Mouse (Mus musculus): ENCODE measurements around the gene Crk.
A peak's percentile ranks its signal among the peaks of the same experiment; 100 is the strongest.
"Not testable (repeated sequence)": the region's sequence is repeated elsewhere in the genome, so short reads cannot be mapped to it uniquely, and the experiment has no call there.

Crk gene

DNA sequence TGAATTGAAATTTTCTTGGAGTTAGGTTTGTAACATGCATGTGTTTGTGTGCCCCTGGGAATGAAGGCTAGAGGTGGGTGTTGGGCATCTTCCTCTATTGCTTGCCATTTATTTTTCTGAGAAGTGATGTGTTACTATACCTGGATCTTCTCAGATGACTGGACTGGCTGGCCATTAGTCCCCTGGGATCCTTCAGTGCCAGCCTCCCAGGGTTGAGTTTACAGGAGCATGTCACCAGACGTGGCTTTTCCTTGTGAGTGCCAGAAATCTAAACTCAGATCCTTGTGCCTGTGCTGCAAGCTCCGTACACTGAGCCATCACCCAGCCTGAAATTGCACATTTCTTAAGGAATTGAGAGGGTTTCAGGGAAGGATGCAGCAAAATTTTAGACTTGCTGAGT, 5.9 kb downstream of the Crk start:
- DNase-seq (ENCODE audit: low spot score in 2 of 2): no peak

DNA sequence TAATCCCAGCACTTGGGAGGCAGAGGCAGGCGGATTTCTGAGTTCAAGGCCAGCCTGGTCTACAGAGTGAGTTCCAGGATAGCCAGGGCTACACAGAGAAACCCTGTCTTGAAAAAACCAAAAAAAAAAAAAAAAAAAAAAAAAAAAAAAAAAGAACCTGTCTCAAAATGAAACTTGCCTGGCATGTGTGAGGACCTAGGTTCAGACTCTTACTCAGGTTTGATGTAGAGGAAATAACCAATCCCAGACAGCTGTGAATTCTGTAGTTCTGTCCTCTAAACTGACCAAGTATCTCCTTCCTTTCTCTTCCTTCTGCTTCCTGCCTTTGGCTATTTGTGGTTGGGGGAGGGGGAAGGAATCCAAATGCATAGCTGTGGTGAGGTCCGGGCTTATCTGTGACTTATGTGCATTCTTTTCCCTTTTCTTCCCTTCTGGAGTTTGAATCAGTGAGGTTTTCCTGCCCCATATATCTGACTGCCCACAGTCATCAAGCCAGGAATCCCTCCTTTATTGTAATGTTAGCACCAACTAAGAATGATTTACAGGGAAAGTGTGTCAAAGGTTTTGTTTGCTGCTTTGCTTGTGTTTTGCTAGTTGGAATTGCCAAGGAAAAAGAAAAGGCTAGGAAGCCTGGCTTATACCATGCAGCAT, 8.4 kb downstream of the Crk start:
- DNase-seq (ENCODE audit: low spot score in 2 of 2): no peak

DNA sequence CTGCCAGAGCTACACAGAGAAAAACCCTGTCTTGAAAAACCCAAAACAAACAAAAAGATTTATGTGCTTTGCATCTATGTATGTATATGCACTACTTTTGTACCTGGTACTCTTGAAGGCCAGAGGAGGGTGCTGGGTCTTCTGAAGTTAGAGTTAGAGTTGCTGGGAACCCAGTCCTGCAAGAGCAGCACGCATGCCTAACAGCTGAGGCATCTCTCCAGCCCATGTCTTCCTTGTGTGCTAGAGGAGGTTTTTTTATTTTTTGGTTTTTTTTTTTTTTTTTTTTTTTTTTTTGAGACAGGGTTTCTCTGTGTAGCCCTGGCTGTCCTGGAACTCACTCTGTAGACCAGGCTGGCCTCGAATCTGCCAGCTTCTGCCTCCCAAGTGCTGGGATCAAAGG, 9.1 kb downstream of the Crk start:
- DNase-seq (ENCODE audit: low spot score in 2 of 2): no peak

DNA sequence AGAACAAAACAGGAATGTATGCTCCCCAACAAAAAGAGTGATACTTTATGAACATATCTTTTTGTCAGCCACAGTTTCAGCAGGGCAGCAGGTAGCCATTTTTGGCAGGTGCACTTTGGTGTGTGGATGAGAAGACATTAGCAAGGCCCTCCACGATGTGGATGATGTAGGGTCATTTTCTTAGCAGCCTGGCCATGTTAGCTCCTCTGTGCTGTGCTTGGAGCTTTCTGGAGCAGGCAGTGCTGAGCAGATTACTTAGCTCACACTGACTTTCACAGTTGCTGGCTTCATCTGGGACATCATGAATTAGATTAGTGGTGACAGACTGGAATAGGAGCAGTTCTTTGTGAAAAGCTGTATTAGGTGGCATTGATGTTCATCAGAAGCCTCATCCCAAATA, 10.9 kb downstream of the Crk start:
- DNase-seq (ENCODE audit: low spot score in 2 of 2): no peak

DNA sequence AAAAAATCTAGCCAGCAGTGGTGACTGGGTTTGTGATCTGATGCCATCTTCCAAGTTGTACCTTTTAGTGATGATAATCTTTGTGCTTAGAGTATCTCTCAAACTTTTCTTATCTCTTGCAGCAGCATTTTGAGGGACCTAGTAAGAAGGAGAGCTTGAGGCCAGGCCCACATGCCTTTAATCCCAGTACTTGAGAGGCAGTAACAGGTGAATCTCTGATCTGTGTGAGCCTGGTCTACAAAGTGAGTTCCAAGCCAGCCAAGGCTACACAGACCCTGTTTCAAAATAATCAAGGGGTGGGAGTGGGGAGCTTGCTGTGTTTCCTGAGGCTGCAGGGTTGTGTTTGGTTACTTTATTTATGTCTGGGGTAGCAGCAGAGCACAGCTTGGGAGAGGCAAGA, 12.0 kb downstream of the Crk start:
- DNase-seq (ENCODE audit: low spot score in 2 of 2): no peak

DNA sequence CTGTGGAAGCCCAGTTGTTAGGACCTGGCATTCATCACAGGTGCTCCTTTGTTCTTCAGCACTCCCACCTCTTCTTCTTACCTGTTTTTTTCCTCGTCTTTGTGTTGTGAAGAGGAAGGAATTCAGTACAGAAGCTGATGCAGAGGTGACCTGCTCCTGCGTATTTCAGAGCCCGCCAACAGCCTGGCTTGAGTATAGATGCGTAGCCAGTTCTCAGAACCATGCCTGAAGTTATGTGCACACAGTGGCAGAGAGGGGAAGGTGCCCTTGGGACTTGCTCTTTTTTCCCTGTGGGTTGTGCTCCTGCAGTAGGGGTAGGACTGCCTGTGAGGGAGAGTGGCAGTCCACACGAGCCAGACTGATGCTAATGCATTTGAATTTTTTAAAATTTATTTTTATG, 14.5 kb downstream of the Crk start:
- no peak for DNase-seq (ENCODE audit: low spot score in 2 of 2)

DNA sequence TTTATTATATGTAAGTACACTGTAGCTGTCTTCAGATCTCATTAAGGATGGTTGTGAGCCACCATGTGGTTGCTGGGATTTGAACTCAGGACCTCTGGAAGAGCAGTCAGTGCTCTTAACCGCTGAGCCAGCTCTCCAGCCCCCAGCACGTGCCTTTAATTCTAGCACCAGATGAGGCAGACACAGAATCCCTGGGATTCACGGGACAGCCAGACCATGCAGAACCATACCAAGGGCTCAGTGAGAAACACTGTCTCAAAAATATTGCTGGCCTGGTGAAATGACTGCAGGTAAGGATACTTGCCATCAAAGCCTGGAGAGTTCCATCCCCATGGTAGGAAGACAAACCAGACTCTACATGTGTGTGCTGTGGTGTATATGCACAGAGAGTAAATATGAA, 18.4 kb downstream of the Crk start:
- DNase-seq (ENCODE audit: low spot score in 2 of 2): not testable (repeated sequence)

DNA sequence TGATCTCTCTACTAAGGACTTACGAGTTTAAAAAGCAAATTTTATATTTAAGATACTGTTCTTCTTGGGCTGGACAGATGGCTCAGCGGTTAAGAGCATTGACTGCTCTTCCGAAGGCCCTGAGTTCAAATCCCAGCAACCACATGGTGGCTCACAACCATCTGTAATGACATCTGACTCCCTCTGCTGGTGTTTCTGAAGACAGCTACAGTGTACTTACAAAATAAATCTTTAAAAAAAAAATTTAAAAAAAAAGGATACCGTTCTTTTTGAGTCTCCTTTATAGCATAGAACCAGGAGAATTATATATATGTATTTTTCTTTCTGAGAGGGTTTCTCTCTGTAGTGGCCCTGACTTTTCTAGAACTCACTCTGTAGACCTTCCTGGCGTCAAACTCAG, 21.5 kb downstream of the Crk start:
- DNase-seq (ENCODE audit: low spot score in 2 of 2): no peak

DNA sequence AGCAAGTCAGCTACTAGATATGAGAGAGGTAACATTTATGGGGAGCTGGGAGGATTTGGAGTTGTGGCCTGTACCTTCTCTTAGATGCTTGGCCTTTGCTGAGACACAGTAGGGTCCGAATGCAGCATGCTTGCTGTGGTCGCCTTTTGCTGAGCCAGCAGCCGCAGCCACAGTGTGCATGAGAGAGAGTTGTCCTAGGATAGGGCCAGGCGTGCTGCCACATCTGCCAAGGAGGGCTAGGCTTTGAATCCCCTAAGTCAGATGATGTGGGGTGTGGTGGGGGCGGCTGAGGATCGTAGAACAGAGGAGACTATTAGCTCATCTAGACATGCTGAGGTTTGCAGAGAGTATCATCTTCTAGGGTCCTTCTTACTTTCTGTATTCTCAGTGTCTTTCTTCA, 23.7 kb downstream of the Crk start:
- no peak for DNase-seq (ENCODE audit: low spot score in 2 of 2)

DNA sequence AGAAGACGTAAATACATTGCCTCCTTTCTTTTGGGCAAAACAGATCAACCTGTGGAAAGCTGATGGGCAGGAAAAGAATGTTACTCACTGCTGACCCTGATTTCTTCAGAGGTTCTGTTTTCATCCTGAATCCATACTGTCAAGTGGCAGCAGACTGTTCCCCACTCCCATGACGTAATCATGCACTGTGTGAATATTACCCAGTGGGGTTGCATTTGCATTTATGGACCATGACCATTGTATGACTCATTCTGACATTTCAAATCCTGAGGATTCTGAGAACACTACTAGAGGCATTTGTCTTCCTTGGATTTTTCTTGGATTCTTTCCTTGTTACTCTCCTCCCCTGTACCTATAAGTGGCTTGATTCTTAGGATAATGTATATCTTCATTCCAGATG, 24.7 kb downstream of the Crk start:
- no peak for DNase-seq (ENCODE audit: low spot score in 2 of 2)

DNA sequence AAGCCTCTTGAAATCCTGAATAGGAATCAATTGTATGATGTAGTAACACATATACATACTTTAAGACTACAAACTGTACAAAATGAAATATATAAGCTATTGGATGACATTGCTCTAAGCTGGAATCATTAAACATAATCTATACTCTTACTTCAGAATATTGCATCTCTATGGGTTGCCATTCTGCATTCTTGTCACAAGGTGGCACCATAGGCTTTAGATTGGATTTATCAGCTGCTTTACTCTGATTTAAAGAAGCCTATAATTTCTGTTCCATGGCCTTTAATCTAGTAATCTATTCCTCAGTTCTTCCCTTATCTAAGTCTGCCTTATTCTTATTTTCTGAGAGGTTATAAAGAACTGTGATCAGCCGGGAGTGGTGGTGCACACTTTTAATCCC, 34.9 kb downstream of the Crk start:
- no peak for DNase-seq (ENCODE audit: low spot score in 2 of 2)

DNA sequence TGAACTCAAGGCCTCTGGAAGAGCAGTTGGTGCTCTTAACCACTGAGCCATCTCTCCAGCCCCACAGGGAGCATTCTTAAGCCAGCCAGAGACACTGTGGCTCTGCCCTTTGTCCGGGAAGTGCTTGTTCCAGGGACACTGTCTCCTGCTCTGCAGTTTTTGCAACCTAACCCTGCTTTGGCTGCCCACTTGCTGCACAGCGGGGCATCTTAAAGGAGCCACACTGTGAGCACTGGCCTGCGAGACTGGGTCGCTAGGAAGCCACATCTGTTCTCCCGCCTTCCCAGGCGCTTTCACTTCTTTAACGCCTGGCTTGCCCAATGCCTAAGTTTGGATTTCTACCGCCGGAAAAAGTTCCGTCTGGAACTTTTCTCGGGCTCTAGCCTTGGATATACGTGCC, 36.5 kb downstream of the Crk start:
- no peak for DNase-seq (ENCODE audit: low spot score in 2 of 2)

DNA sequence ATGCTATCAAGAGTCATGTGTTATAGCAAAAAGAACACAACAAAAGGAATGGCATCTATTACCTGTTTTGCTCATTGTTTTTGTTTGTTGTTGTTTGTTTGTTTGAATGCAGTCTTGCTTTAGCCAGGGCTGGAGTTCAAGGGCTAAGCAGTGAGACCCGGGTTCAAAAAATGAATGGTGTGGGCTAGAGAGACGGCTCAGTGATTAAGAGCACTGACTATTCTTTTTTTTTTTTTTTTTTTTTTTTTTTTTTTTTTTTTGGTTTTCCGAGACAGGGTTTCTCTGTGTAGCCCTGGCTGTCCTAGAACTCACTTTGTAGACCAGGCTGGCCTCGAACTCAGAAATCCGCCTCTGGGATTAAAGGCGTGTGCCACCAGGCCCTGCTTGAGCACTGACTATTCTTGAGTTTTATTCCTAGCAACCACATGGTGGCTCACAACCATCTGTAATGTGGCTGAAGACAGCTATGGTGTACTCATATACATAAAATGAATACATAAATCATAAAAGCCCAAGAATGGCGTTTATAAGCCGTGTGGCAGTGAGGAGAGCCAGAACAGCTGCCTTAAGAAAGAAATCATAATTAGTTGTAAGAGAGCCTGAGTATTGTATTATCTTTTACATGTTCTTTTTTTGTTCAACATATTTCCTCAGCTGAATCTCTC, 37.7 kb downstream of the Crk start:
- DNase-seq (ENCODE audit: low spot score in 2 of 2): no peak

DNA sequence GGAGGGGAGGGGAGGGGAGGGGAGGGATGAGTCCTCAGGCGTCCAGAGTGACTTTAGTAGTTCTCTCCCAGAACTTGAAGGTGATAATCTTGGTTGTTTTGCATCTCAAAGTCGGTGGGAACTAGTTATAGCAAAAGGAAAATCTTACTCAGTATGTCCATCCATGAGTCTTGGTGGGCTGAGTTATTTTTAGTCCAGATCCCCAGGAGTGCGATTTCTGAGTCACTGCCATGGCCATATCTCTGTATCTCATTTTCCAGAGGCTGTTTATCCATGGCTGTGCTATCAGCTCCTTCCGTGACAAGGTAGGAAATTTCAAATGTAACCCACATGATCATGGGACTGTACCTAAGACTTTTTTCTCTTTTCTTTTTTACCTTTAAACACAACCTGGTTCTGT, 43.3 kb downstream of the Crk start:
- DNase-seq (ENCODE audit: low spot score in 2 of 2): no peak

DNA sequence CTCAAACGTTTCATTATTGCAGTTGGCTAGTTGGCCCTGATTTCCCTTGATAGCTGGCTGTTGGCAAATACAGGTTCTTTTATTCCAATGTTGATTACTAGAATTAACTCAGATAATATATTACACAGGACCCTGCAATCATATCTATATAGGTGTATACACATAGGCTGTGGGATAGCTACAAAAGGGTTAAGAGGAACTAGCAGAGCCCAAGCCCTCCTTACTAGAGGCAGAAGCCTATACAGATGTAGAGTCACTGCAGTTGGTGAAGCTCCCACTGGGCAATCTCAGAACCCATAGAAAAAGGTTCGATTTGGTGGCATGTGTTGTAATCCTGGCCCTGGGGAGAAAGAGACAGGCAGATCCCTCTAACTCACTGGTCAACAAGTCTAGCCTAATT, 48.1 kb downstream of the Crk start:
- DNase-seq (ENCODE audit: low spot score in 2 of 2): no peak

DNA sequence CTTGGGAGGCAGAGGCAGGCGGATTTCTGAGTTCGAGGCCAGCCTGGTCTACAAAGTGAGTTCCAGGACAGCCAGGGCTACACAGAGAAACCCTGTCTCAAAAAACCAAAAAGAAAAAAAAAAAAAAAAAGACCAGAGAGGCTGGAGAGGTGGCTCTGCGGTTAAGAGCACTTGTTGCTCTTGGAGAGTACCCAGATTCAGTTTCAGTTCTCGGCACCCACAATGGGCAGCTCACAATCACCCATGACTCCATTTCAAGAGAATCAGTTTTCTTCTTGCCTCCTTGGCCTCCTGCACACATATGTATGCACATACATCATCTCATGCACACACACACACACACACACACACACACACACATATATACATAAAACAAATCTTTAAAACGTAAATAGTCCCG, 48.6 kb downstream of the Crk start:
- DNase-seq (ENCODE audit: low spot score in 2 of 2): not testable (repeated sequence)

DNA sequence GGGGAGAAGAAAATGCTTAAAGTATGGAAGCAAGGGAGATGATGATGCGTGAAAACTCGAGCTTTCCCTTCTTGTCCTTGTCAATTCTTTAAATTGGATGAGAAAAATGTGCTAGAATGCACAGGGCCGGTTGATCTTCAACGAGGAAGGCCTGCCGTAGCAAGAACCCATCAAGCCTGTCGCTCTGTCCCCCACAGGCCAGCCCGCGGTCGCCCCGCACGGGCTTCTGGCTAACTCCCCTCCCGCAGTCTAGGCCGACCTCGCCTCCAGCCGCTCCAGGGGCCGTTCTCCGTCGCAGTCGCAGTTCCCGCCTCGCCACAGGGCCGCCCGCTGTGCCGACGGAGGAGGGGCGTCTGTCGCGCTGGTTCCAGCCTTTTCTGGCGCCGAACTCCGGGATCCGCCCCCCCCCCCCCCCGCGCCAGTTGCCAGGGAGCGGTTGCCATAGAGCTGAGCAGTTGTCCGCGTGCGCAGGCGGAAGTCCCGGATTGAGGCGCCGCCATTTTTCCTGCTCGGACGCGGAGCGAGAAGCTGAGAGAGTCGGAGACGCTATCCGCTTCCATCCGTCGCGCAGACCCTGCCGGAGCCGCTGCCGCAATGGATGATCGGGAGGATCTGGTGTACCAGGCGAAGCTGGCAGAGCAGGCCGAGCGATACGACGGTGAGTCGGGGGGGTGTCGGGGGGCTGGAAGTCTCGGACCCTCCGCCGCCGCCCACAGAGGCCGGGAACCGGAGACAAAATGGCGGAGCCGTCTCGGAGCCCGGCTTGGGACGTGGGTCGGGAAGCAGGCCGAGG, 53.6 kb downstream of the Crk start, which contains the start of gene Ywhae:
Gene Ywhae, plus strand, starts transcription at position 436 of the 793 bp plus-strand sequence.
- peak; percentile 81 to 87 for DNase-seq (ENCODE audit: low spot score in 2 of 2)

DNA sequence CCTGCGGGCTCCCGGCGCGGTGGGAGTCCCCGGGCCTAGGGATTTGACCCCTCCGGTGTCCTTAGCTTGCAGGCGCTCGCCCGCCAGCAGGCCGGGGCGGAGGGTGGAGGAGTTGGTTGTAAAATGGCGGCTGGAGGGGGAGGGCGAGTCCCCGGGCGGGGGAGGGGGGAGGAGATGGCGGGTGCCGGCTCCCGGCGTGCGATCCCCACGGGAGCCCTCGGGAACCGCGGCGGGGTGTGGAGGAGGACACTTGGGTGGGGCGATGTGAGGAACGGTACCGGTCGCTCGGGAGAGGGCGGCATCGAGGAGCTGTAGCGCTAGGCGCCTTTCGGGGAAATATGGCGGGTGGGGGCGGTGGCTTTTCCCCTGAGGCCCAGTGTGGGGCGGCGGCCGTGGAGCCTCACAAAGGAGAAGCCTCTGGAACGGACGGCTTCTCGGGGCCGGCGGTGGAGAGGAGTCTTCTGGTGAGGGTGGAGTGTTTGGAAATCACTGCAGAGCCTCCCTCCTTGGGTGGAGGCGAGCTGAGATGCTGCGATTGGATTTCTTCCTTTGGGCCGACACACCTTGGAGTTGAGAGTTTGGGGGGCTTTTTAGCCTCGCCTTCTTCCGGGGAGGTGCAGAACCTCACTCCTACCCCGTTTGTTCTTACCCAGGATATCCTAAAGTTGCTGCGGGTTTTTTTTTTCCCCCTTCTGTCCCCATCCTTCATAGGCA, 54.3 kb downstream of the Crk start:
- peak; percentile 46 to 58 for DNase-seq (ENCODE audit: low spot score in 2 of 2)

DNA sequence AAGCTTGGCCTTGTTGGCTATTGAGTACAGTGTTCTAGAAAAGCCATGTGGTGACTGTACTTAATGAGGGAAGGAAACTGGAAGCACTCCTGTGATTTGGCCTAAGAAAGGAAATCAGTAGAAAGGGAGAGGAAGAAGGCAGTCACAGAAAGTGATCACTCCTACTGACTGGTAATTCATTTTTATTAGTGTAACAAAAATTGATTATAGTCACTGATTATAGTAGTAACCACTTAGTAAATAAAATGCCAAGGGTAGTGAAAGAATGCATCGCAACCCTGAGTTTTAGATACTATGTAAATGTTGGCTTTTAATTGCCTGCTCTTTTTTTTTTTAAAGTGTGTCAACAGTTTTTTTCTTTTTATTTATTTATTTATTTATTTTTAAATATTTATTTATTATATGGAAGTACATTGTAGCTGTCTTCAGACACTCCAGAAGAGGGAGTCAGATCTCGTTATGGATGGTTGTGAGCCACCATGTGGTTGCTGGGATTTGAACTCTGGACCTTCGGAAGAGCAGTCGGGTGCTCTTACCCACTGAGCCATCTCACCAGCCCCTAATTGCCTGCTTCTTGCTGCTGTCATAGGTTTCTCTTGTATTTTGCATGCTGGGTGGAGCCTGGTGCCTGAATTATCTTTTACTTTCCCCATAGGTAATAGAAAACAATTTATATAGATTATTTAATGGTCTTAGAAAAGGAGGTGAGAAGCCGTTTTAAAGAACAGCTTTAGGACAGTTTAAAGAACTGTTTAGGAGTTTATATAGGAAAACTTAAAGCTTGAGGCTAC, 56.6 kb downstream of the Crk start:
- DNase-seq (ENCODE audit: low spot score in 2 of 2): no peak

DNA sequence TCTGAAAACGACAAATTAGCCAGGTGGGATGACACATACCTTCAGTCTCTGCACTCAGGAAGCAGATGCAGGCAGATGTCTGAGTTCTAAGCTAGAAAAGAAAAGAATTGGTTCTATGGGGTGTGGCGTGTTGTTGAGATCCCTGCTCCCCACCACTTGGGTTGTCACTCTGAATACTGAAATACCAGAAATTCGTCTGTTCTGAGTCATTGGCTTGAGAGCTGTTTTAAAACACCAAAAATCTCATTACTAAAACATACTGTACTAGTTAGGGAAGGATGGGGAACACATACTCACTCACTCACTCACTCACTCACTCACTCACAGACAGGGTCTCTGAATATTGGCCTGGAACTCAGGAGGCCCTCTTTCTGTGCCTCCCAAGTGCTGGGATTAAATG, 57.9 kb downstream of the Crk start:
- no peak for DNase-seq (ENCODE audit: low spot score in 2 of 2)

DNA sequence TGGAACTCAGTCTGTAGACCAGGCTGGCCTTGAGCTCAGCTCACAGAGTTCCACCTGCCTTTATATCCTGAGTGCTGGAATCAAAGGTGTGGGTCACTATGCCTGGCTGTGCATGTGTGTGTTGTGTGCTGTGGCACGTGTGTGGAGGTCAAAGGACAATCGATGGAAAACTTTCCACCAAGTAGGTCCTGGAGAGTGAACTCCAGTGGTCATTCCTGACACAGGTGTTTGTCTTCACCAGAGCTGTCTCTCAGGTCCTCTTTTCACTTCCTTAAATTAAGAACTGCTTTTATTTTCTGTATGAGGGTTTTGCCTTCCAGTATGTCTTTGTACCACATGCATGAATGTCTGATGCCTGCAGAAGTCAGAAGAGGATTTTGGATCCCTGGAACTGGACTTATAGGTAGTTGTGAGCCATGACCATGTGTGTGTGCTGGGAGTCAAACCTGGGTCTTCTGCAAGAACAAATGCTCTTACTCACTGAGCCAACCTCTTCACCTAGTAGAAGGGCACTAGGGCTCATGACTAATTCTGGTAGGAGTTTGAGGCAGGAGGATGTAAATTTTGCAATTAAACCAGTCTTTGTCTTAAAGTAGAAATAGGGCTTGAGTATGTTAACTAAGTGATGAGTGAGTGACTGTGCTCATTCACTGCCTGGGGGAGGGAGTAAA, 58.9 kb downstream of the Crk start:
- DNase-seq (ENCODE audit: low spot score in 2 of 2): no peak

Data from frontal cortex, postnatal 25 days (tissue).